Mouse (Mus musculus) bone marrow, adult 2 months (tissue): ENCODE measurements around the gene Hoxd10. TPM values are rescaled to one million over a fixed set of nuclear protein-coding genes. Genes with fewer than 3 reads are reported as not detected.

Source experiments
- H3K27ac ChIP-seq: fragments of 200-500 bp; 2 replicates; pipeline ENCODE4 v1.5.1; 2012; ENCODE audit warnings: low read depth, mild to moderate bottlenecking, control low read depth, inconsistent platforms, low read length; ENCODE audit not compliant: control insufficient read depth, poor library complexity, insufficient read depth
- H3K4me1 ChIP-seq: fragments of 200-500 bp; 2 replicates; pipeline ENCODE4 v1.6.1; 2011; ENCODE audit warnings: low read length; ENCODE audit not compliant: control insufficient read depth, insufficient read depth
- H3K4me3 ChIP-seq: fragments of 200-500 bp; replicated peaks from 2 replicates; pipeline ENCODE3; 2011; ENCODE audit warnings: mild to moderate bottlenecking, low read depth, low read length, control low read depth; ENCODE audit not compliant: control insufficient read depth
- CTCF ChIP-seq: fragments of 200-500 bp; IDR thresholded peaks from 2 replicates; pipeline ENCODE4 v1.5.1; 2011; ENCODE audit warnings: low read length, control low read depth; ENCODE audit not compliant: control insufficient read depth, insufficient read depth
- POLR2A ChIP-seq: fragments of 200-500 bp; IDR thresholded peaks from 2 replicates; pipeline ENCODE4 v1.6.1; 2011; ENCODE audit warnings: low read depth, mild to moderate bottlenecking, control low read depth, low read length, borderline replicate concordance; ENCODE audit not compliant: control insufficient read depth
- WGBS: fragments of 180-500 bp; shearing (Covaris S2); methylation state at CpG from one replicate; pipeline ENCODE4 v1.1.7; 2018; 5-methylcytosine and 5-hydroxymethylcytosine counted together
- polyA plus RNA-seq: library from polyadenylated mRNA; stranded (reverse); fragments of >200 nt; gene quantifications from 2 replicates; pipeline ENCODE4 v1.2.4, GENCODE M21; 2011; ENCODE audit warnings: low replicate concordance; ENCODE audit not compliant: missing spikeins, insufficient read depth, insufficient read length

The Hoxd10 gene
- polyA plus RNA-seq, 1 experiment: not detected

DNA sequence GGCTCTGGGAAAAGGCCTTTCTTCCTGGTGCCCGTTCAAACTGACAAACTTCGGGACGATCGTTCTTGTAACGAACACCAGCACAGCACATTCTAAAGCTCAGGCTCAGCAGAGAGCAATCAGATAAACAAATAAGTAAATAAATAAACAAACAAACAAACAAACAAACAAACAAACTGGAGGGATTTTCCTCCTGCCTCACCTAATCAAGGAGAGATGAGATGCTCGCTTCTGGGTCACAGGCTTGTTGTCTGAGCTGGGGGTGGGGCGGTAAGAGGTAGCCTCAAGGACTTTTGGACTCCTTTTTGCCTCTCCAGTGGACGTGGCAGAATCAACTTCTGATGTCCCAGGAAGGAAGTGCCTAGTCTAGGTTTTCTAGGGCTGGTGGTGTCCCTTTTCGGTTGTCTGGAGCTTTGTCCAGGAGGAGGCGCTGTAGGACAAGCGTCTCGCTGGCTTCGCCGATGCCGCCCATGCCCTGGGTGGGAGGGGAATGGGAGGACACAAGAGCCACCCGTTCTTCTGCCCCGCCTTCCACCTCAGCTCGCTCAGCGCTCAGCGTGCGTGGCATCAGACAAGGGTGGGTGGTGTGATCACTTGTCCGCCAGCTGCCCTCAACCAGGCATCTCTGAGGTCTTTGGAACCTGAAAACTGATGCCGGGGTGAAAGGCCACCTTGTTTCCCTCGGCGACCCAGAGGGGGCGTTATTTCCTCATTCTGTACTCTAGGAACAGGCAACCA lies 23.9 kb downstream of the Hoxd10 start:
- no peak for TF ChIP-seq POLR2A
- peak; percentile 60 for TF ChIP-seq CTCF
- Histone ChIP-seq H3K27ac (no peak overlapping the region), H3K4me1 (no peaks in the 10 kb centered on the region; the same call in 1 of the 2 replicates), H3K4me3 (no peak overlapping the region)
- 4% methylated on average over 26 of the region's 26 CpGs for WGBS

- no peak overlapping the region for H3K27ac ChIP-seq
- WGBS: 21% methylated on average over 2 of the region's 2 CpGs
- no peaks in the 10 kb centered on the region for H3K4me1 ChIP-seq
- TF ChIP-seq POLR2A (no peak), CTCF (no peak)
- H3K4me3 ChIP-seq: no peak overlapping the region
These were observed 28.7 kb downstream of the Hoxd10 start for GRCm38 (mm10) chr2:74720384-74720783.

- Histone ChIP-seq H3K27ac (no peak overlapping the region), H3K4me1 (no peaks in the 10 kb centered on the region), H3K4me3 (no peak overlapping the region)
- WGBS: 51% methylated on average over 5 of the region's 5 CpGs
- TF ChIP-seq POLR2A (no peak), CTCF (no peak)
These were observed 29.3 kb downstream of the Hoxd10 start for GRCm38 (mm10) chr2:74720955-74721491.

GRCm38 (mm10) chr2:74721882-74722281 lies 30.2 kb downstream of the Hoxd10 start:
- no peak for TF ChIP-seq POLR2A
- no peak for TF ChIP-seq CTCF
- H3K27ac ChIP-seq: no peak overlapping the region
- WGBS: 11% methylated on average over 6 of the region's 6 CpGs
- H3K4me3 ChIP-seq: no peak overlapping the region
- H3K4me1 ChIP-seq: no peaks in the 10 kb centered on the region

DNA sequence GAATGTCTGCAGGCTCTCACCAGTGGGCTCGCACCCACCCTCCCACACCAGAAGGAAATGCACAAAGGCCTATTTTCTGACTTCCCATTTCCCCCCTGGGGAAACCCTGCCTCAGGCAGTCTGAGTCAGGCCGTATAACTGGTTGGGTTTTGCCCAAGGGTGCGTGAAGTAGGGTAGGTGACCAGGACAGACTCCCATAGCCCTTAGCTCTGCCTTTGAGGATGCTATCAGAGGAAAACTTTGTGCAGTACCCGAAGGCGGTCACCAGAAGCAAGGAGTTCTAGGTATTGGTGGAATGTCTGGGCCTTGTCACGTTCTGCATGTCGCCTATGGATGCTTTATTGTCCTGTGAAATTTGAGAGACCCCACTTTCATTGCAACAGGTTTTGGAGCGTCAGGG lies 31.2 kb downstream of the Hoxd10 start:
- Histone ChIP-seq H3K4me3 (no peak overlapping the region), H3K27ac (no peak overlapping the region), H3K4me1 (no peaks in the 10 kb centered on the region)
- TF ChIP-seq CTCF: no peak
- TF ChIP-seq POLR2A: no peak
- WGBS: 28% methylated on average over 8 of the region's 8 CpGs

- Histone ChIP-seq H3K27ac (no peak overlapping the region), H3K4me1 (no peaks in the 10 kb centered on the region), H3K4me3 (no peak overlapping the region)
- no peak for TF ChIP-seq POLR2A
- no peak for TF ChIP-seq CTCF
- 56% methylated on average over 7 of the region's 7 CpGs for WGBS
These were observed 32.7 kb downstream of the Hoxd10 start for GRCm38 (mm10) chr2:74724244-74725015.

DNA sequence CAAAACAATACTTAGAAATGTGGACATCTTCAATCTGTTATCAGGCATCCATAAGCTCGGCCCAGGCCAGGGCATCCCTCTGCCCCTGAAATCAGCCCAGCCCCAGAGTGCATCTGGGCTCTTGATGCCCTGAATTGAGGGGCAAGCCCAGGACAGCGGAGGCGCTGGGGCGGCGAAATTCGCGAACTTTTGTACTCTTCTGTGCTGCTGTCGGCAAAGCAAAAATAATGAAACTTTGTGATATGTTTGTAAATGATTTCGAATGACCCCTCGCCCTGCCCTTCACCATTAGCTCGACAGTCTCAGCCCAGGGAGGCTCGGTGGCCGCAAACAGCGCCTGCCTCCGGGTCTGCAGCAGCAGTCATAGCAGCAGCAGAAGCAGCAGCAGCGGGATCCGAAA lies 33.4 kb downstream of the Hoxd10 start:
- no peak for TF ChIP-seq POLR2A
- TF ChIP-seq CTCF: no peak
- H3K4me1 ChIP-seq: no peaks in the 10 kb centered on the region
- no peak overlapping the region for H3K27ac ChIP-seq
- WGBS: 72% methylated on average over 17 of the region's 17 CpGs
- no peak overlapping the region for H3K4me3 ChIP-seq

- 63% methylated on average over 5 of the region's 5 CpGs for WGBS
- H3K4me1 ChIP-seq: no peaks in the 10 kb centered on the region
- no peak within 1 kb of the TSS; the same call in 1 of the 2 replicates for H3K27ac ChIP-seq
- H3K4me3 ChIP-seq: no peak within 1 kb of the TSS
- no peak for TF ChIP-seq POLR2A
- TF ChIP-seq CTCF: no peak
These were observed 34.8 kb downstream of the Hoxd10 start, which contains the start of gene Gm28230 for GRCm38 (mm10) chr2:74726551-74726950. Gm28230 (plus strand) TSS chr2:74726728.

- no peak overlapping the region for H3K4me3 ChIP-seq
- H3K27ac ChIP-seq: no peak overlapping the region; the same call in 1 of the 2 replicates
- TF ChIP-seq CTCF (no peak), POLR2A (no peak)
- whole genome bisulfite sequencing: 7% methylated on average over 43 of the region's 43 CpGs
- H3K4me1 ChIP-seq: no peaks in the 10 kb centered on the region
These were observed 35.4 kb downstream of the Hoxd10 start for GRCm38 (mm10) chr2:74726973-74727639.
